Mouse (Mus musculus): ENCODE measurements around the gene Mink1. TPM values are rescaled to one million over a fixed set of nuclear protein-coding genes. Genes with fewer than 3 reads are reported as not detected.

Mink1 gene
- polyA plus RNA-seq, 1 experiment from 2014 or later = 19.9 TPM

DNA sequence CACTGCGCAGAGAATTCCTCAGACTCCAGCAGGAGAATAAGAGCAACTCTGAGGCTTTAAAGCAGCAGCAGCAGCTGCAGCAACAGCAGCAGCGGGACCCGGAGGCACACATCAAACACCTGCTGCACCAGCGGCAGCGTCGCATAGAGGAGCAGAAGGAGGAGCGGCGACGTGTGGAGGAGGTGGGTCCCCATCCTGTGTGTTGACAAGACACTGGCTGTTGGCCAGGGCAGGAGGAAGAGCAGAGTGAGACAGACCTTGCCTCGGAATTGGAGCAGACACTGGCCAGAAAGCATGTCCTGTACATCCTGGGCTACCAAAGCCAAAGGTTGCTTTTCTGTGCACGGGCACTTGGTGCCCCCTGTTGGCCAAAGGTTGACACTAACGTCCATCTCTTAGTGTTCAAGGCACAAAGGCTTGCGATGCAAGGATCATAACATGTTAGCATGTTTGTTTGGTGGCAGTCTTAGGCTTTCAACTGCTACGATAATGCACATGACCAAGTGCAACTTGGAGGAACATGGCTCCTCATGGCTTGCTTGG is 42.4 kb downstream of the Mink1 start:
- Histone ChIP-seq H3K27ac (ENCODE audit: low read depth) (no peak overlapping the region), H3K4me3 (ENCODE audit: low read depth, low read length) (no peak overlapping the region), H3K27me3 (replicated peaks; ENCODE audit: control insufficient read depth, insufficient read depth, low read length) (no peaks in the 10 kb centered on the region), H3K9me3 (ENCODE audit: control insufficient read depth, low read length) (no peaks in the 10 kb centered on the region), H3K4me1 (replicated peaks; ENCODE audit: control insufficient read depth, insufficient read depth, low read length) (no peaks in the 10 kb centered on the region), H3K4me2 (ENCODE audit: low read length) (no peak overlapping the region), H3K9ac (ENCODE audit: low read length) (no peak overlapping the region), H3K36me3 (ENCODE audit: control insufficient read depth, insufficient read depth, low read length) (peaks cover 86% of the 10 kb centered on the region)
- DNase-seq (ENCODE audit: low spot score) = peak; percentile 87
- ATAC-seq (replicated peaks; ENCODE audit: low FRiP score, low TSS enrichment, low read depth) = no peak
- WGBS = 54% methylated on average over 14 of the region's 14 CpGs

DNA sequence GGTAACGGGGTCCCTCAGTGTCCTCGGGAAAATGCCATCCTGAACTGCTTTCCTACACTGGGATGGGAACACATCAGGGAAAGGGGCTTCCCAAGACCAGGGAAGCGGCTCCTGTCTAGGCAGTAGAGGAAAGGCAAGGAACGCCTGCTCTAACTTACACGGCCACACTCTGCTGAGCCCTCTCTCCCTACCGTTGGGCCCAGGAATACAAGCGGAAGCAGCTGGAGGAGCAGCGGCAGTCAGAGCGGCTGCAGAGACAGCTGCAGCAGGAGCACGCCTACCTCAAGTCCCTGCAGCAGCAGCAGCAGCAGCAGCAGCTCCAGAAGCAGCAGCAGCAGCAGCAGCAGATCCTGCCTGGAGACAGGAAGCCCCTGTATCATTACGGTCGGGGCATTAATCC is 44.0 kb downstream of the Mink1 start:
- no peaks in the 10 kb centered on the region for H3K27me3 ChIP-seq (replicated peaks; ENCODE audit: control insufficient read depth, insufficient read depth, low read length)
- no peaks in the 10 kb centered on the region for H3K4me1 ChIP-seq (replicated peaks; ENCODE audit: control insufficient read depth, insufficient read depth, low read length)
- H3K27ac ChIP-seq (ENCODE audit: low read depth) = no peak overlapping the region
- ATAC-seq (replicated peaks; ENCODE audit: low FRiP score, low TSS enrichment, low read depth) = no peak
- peaks cover 95% of the 10 kb centered on the region for H3K36me3 ChIP-seq (ENCODE audit: control insufficient read depth, insufficient read depth, low read length)
- no peak overlapping the region for H3K4me2 ChIP-seq (ENCODE audit: low read length)
- 71% methylated on average over 12 of the region's 12 CpGs for WGBS
- H3K9me3 ChIP-seq (ENCODE audit: control insufficient read depth, low read length) = no peaks in the 10 kb centered on the region
- no peak overlapping the region for H3K4me3 ChIP-seq (ENCODE audit: low read depth, low read length)
- DNase-seq (ENCODE audit: low spot score) = no peak
- H3K9ac ChIP-seq (ENCODE audit: low read length) = no peak overlapping the region

DNA sequence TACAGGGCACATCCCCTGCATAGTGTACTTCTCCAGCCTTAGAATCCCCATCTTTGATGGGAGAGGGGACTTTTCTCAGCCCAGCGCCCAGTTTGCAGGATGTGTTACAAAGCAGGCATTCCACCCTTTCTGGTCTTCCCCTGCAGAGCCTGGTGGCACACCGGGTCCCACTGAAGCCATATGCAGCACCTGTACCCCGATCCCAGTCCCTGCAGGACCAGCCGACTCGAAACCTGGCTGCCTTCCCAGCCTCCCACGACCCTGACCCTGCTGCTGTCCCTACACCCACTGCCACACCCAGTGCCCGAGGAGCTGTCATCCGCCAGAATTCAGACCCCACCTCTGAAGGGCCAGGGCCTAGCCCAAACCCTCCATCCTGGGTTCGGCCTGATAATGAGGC is 44.9 kb downstream of the Mink1 start:
- 90% methylated on average over 9 of the region's 9 CpGs for WGBS
- Histone ChIP-seq H3K27ac (ENCODE audit: low read depth) (no peak overlapping the region), H3K9me3 (ENCODE audit: control insufficient read depth, low read length) (no peaks in the 10 kb centered on the region), H3K4me1 (replicated peaks; ENCODE audit: control insufficient read depth, insufficient read depth, low read length) (no peaks in the 10 kb centered on the region), H3K27me3 (replicated peaks; ENCODE audit: control insufficient read depth, insufficient read depth, low read length) (no peaks in the 10 kb centered on the region), H3K4me3 (ENCODE audit: low read depth, low read length) (no peak overlapping the region), H3K9ac (ENCODE audit: low read length) (no peak overlapping the region), H3K36me3 (ENCODE audit: control insufficient read depth, insufficient read depth, low read length) (peaks cover 95% of the 10 kb centered on the region), H3K4me2 (ENCODE audit: low read length) (no peak overlapping the region)
- DNase-seq (ENCODE audit: low spot score) (no peak), ATAC-seq (replicated peaks; ENCODE audit: low FRiP score, low TSS enrichment, low read depth) (no peak)

DNA sequence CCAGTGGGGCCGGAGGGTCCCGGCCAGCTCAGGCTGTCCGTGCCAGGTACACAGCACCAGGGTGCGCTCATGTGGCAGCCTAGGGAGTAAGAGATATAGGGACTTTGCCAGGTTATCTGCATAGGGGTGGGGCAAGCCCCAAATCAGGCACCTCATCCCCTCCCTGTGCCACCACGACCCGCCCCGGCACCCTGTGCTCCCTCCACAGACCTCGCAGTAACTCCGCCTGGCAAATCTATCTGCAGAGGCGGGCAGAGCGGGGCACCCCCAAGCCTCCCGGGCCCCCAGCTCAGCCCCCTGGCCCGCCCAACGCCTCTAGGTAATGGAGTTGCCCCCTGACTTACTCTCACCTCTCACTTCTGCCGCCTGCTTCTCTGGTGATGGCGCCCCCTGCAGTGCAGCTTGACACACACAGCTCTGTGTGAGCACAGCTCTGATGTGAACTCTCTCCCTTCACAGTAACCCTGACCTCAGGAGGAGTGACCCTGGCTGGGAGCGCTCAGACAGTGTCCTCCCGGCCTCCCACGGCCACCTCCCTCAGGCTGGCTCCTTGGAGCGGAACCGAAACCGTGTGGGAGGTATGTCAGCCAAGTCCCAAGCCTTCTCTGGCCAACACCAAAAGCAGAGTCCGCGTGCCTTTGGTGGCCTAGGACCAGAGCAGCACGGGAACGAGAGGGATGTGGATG is 45.8 kb downstream of the Mink1 start:
- WGBS = 89% methylated on average over 26 of the region's 26 CpGs
- Histone ChIP-seq H3K4me1 (replicated peaks; ENCODE audit: control insufficient read depth, insufficient read depth, low read length) (no peaks in the 10 kb centered on the region), H3K27me3 (replicated peaks; ENCODE audit: control insufficient read depth, insufficient read depth, low read length) (no peaks in the 10 kb centered on the region), H3K4me2 (ENCODE audit: low read length) (no peak overlapping the region), H3K9ac (ENCODE audit: low read length) (no peak overlapping the region), H3K4me3 (ENCODE audit: low read depth, low read length) (no peak overlapping the region), H3K36me3 (ENCODE audit: control insufficient read depth, insufficient read depth, low read length) (peaks cover 95% of the 10 kb centered on the region), H3K27ac (ENCODE audit: low read depth) (no peak overlapping the region), H3K9me3 (ENCODE audit: control insufficient read depth, low read length) (no peaks in the 10 kb centered on the region)
- no peak for ATAC-seq (replicated peaks; ENCODE audit: low FRiP score, low TSS enrichment, low read depth)
- no peak for DNase-seq (ENCODE audit: low spot score)

DNA sequence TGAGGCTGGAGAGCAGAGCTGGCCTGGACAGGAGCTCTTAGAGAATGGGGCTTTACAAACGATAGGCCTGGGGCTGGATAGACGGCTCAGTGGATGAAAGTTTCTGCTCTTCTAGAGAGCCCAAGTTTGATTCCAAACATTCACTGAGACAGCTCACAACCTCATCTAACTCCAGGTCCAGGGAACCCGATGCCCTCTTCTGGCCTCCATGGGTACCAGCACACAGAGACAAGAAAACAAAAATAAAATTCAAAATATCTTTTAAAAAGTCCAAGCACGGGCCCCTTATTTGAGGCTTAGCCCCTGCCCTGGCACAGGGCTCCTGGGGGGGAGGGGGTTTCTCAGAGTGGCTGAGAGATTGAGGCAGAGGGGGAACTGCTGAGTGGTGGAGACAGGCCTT is 48.1 kb downstream of the Mink1 start:
- Histone ChIP-seq H3K4me2 (ENCODE audit: low read length) (no peak overlapping the region), H3K27me3 (replicated peaks; ENCODE audit: control insufficient read depth, insufficient read depth, low read length) (no peaks in the 10 kb centered on the region), H3K4me1 (replicated peaks; ENCODE audit: control insufficient read depth, insufficient read depth, low read length) (peaks cover 14% of the 10 kb centered on the region; the same call in 1 of the 2 replicates), H3K9me3 (ENCODE audit: control insufficient read depth, low read length) (no peaks in the 10 kb centered on the region), H3K4me3 (ENCODE audit: low read depth, low read length) (no peak overlapping the region), H3K27ac (ENCODE audit: low read depth) (no peak overlapping the region), H3K9ac (ENCODE audit: low read length) (no peak overlapping the region), H3K36me3 (ENCODE audit: control insufficient read depth, insufficient read depth, low read length) (peaks cover 74% of the 10 kb centered on the region)
- ATAC-seq (replicated peaks; ENCODE audit: low FRiP score, low TSS enrichment, low read depth) (no peak), DNase-seq (ENCODE audit: low spot score) (no peak)
- 81% methylated on average over 4 of the region's 4 CpGs for WGBS

DNA sequence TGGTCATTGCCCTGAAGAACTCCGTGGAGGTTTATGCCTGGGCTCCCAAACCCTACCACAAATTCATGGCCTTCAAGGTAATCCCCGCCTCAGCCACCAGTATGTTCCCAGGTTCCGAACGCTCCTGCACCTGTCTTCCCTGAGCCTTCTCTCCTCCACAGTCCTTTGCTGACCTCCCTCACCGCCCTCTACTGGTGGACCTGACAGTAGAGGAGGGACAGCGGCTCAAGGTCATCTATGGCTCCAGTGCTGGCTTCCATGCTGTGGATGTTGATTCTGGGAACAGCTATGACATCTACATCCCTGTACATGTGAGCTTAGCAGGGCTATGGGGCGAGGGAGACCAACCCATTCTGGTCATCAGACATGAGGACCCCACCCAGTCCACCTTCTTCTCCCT is 49.8 kb downstream of the Mink1 start:
- peaks cover 15% of the 10 kb centered on the region; the same call in 1 of the 2 replicates for H3K4me1 ChIP-seq (replicated peaks; ENCODE audit: control insufficient read depth, insufficient read depth, low read length)
- H3K4me2 ChIP-seq (ENCODE audit: low read length) = no peak overlapping the region
- peaks cover 56% of the 10 kb centered on the region for H3K36me3 ChIP-seq (ENCODE audit: control insufficient read depth, insufficient read depth, low read length)
- 77% methylated on average over 7 of the region's 7 CpGs for WGBS
- no peaks in the 10 kb centered on the region for H3K27me3 ChIP-seq (replicated peaks; ENCODE audit: control insufficient read depth, insufficient read depth, low read length)
- no peak overlapping the region for H3K27ac ChIP-seq (ENCODE audit: low read depth)
- H3K9ac ChIP-seq (ENCODE audit: low read length) = no peak overlapping the region
- no peak overlapping the region for H3K4me3 ChIP-seq (ENCODE audit: low read depth, low read length)
- DNase-seq (ENCODE audit: low spot score) (no peak), ATAC-seq (replicated peaks; ENCODE audit: low FRiP score, low TSS enrichment, low read depth) (no peak)
- no peaks in the 10 kb centered on the region for H3K9me3 ChIP-seq (ENCODE audit: control insufficient read depth, low read length)

DNA sequence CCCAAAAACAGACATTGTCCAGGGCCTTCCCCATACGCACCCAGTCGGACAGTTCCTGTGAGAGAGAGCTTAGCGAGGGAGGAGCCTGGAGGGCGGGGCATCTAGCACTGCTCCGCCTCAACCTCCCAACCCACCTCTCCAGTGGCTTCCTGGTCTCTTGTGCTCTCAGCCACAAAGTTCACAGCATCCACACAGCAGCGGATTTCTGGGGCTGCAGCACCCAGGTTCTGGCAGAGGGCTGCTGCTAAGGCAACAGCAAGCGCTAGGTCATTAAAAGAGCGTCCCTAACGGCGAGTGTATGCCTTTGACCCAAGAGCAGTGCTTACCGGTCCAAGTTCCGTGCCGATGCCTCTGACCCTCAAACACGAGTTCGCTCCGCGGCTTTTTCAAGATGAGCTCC is 52.4 kb downstream of the Mink1 start:
- Histone ChIP-seq H3K27ac (ENCODE audit: low read depth) (peak overlapping the region; percentile 65), H3K4me3 (ENCODE audit: low read depth, low read length) (peak overlapping the region; percentile 37), H3K9me3 (ENCODE audit: control insufficient read depth, low read length) (no peaks in the 10 kb centered on the region), H3K36me3 (ENCODE audit: control insufficient read depth, insufficient read depth, low read length) (peaks cover 31% of the 10 kb centered on the region), H3K9ac (ENCODE audit: low read length) (peak overlapping the region; percentile 48), H3K4me1 (replicated peaks; ENCODE audit: control insufficient read depth, insufficient read depth, low read length) (peaks cover 15% of the 10 kb centered on the region; the same call in 1 of the 2 replicates), H3K4me2 (ENCODE audit: low read length) (peak overlapping the region; percentile 95), H3K27me3 (replicated peaks; ENCODE audit: control insufficient read depth, insufficient read depth, low read length) (no peaks in the 10 kb centered on the region)
- ATAC-seq (replicated peaks; ENCODE audit: low FRiP score, low TSS enrichment, low read depth) = peak; percentile 85
- 2% methylated on average over 17 of the region's 17 CpGs for WGBS
- DNase-seq (ENCODE audit: low spot score) = peak; percentile 84

DNA sequence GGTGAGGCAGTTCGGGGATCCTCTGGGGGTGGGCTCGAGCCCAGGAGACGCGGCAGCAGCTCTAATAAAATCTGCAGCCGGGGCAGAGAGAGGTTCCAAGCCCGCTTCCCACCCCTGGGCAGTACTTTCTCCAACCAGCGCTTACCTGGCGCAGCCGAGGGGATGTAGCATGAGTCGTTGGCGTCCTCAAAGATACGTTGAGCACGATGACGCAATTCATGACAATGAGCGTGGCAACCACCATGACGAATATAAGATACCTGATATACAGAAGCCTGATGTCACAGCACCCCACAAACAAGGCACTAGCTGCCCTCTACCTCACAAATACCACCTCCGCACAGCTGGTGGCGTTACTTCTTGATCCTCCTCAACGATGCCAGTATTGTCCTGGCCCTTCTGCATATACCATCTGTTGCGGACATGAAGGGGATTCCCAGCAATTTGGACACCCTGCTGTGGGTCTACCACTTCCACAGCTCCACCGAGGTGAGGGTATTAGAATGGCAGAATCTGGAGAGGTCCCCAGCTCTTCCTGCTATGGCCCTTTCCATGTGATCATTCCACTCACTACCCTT is 52.9 kb downstream of the Mink1 start, which contains the start of gene 4930544D05Rik:
4930544D05Rik (plus strand) TSS at position 333 of the 578 bp plus-strand sequence.
- Histone ChIP-seq H3K9ac (ENCODE audit: low read length) (peak within 1 kb of the TSS; percentile 48), H3K4me2 (ENCODE audit: low read length) (peak within 1 kb of the TSS; percentile 95), H3K27me3 (replicated peaks; ENCODE audit: control insufficient read depth, insufficient read depth, low read length) (no peaks in the 10 kb centered on the region), H3K27ac (ENCODE audit: low read depth) (peak within 1 kb of the TSS; percentile 65), H3K4me3 (ENCODE audit: low read depth, low read length) (peak within 1 kb of the TSS; percentile 37), H3K4me1 (replicated peaks; ENCODE audit: control insufficient read depth, insufficient read depth, low read length) (peaks cover 15% of the 10 kb centered on the region; the same call in 1 of the 2 replicates), H3K9me3 (ENCODE audit: control insufficient read depth, low read length) (no peaks in the 10 kb centered on the region), H3K36me3 (ENCODE audit: control insufficient read depth, insufficient read depth, low read length) (peaks cover 26% of the 10 kb centered on the region)
- WGBS = 14% methylated on average over 21 of the region's 21 CpGs
- no peak for DNase-seq (ENCODE audit: low spot score)
- ATAC-seq (replicated peaks; ENCODE audit: low FRiP score, low TSS enrichment, low read depth) = peak; percentile 43

All from intestine, embryonic 14.5 days (tissue).